ENCODE assay signal across 8 mouse cellular contexts in the genomic region with DNA sequence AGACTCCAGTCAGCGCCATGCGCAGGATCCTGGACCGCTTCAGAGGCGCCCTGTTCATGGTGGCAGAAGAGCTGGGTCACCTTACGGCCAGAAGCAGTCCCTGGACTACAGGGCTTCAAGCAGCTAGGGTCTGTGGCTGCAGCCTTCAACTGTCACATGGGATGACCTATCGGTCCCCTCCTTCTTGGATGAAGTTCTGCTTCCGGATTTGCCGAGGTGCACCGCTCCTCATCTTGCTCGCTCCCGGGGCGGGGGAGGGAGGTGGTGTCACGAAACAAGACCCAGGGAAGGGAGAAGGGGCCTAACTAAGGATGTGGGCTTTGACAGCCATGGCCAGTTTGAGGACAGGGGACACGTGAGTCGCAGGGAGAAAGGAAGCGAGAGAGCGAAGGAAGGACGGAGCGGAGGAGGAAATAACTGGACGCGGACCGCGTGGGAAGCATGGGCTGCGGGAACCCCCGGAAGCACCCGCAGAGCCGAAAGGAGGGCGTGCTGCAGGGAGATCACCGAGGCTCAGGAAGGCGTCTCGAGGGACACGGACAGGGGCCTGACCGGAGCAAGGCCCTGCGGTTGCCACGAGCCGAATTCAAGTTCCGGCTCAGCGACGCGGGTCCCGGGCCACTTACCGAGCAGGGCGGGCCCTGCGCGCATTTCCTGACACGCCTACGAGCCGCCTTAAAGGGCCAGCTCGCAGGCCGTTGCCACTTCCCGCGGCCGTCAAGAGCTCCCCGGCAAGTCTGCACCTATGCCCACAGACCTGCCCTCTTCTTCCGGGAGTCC. TPM values are rescaled to one million over a fixed set of nuclear protein-coding genes. Genes with fewer than 3 reads are reported as not detected.
DNase-seq lines count a peak whose midpoint lies in the region; ATAC-seq and TF ChIP-seq lines count a peak whose summit lies in the region.

No protein-coding gene starts in this region.

- H3K9me3 ChIP-seq in forebrain, embryonic 16.5 days (ENCODE audit: control insufficient read depth, low read length) = no peaks in the 10 kb centered on the region
- no peaks in the 10 kb centered on the region for H3K9me3 ChIP-seq in lung, embryonic 16.5 days (ENCODE audit: control insufficient read depth, low read length)

- intact Hi-C loops in heart, postnatal 36 days (cut with DNase I) = no loop called here

- DNase-seq in MEL-GATA-1-ER (ENCODE audit: extremely low read depth, low read depth) = peak; percentile 64
- peak; percentile 87 to 88 for DNase-seq in cerebellum, adult 18-20 months
- DNase-seq in heart, postnatal 36 days = peak; percentile 83 to 84
- DNase-seq in layer of hippocampus, adult 9-11 months = peak; percentile 82
- peak; percentile 74 for DNase-seq in ovary, adult 18-20 months (ENCODE audit: low spot score)
- peak; percentile 87 for DNase-seq in thymus, adult 2 months

- H3K27ac ChIP-seq in forebrain, embryonic 16.5 days (ENCODE audit: low read length) = no peak overlapping the region
- peak overlapping the region; percentile 36; the same call in 1 of the 2 replicates for H3K27ac ChIP-seq in lung, embryonic 16.5 days (ENCODE audit: low read length)
- H3K27ac ChIP-seq in thymus, adult 2 months (ENCODE audit: control insufficient read depth, insufficient read depth, low read length) = peak overlapping the region; percentile 43; the same call in 1 of the 2 replicates

- WGBS in forebrain, embryonic 16.5 days = under 1% methylated on average over 46 of the region's 55 CpGs
- under 1% methylated on average over 54 of the region's 55 CpGs for WGBS in lung, embryonic 16.5 days
- under 1% methylated on average over 55 of the region's 55 CpGs for WGBS in thymus, adult 2 months

- H3K4me2 ChIP-seq in forebrain, embryonic 16.5 days (ENCODE audit: low read length) = peak overlapping the region; percentile 74
- H3K4me2 ChIP-seq in lung, embryonic 16.5 days (ENCODE audit: low read depth, low read length) = peak overlapping the region; percentile 72

- H3K4me1 ChIP-seq in forebrain, embryonic 16.5 days (replicated peaks; ENCODE audit: control insufficient read depth, insufficient read depth, low read length) = peaks cover 36% of the 10 kb centered on the region
- peaks cover 20% of the 10 kb centered on the region for H3K4me1 ChIP-seq in lung, embryonic 16.5 days (replicated peaks; ENCODE audit: control insufficient read depth, insufficient read depth, low read length)
- H3K4me1 ChIP-seq in thymus, adult 2 months (replicated peaks; ENCODE audit: control insufficient read depth, insufficient read depth, low read length) = peaks cover 41% of the 10 kb centered on the region

- peaks cover 5% of the 10 kb centered on the region for H3K27me3 ChIP-seq in forebrain, embryonic 16.5 days (replicated peaks; ENCODE audit: control insufficient read depth, insufficient read depth, low read length)
- H3K27me3 ChIP-seq in lung, embryonic 16.5 days (ENCODE audit: control insufficient read depth, insufficient read depth, low read depth, low read length) = peaks cover 6% of the 10 kb centered on the region
- no peaks in the 10 kb centered on the region for H3K27me3 ChIP-seq in thymus, adult 2 months (ENCODE audit: control insufficient read depth, insufficient read depth, low read length)

- peak overlapping the region; percentile 71 for H3K4me3 ChIP-seq in forebrain, embryonic 16.5 days (replicated peaks; ENCODE audit: low read length)
- H3K4me3 ChIP-seq in lung, embryonic 16.5 days (ENCODE audit: low read length) = peak overlapping the region; percentile 85
- H3K4me3 ChIP-seq in thymus, adult 2 months (ENCODE audit: control insufficient read depth, insufficient read depth, low read length) = peak overlapping the region; percentile 71

- no peaks in the 10 kb centered on the region; the same call in 1 of the 2 replicates for H3K36me3 ChIP-seq in forebrain, embryonic 16.5 days (ENCODE audit: control insufficient read depth, insufficient read depth)
- peaks cover 1% of the 10 kb centered on the region; the same call in 1 of the 2 replicates for H3K36me3 ChIP-seq in lung, embryonic 16.5 days (ENCODE audit: control insufficient read depth, insufficient read depth, low read length)
- peaks cover 3% of the 10 kb centered on the region for H3K36me3 ChIP-seq in thymus, adult 2 months (ENCODE audit: control insufficient read depth, insufficient read depth, low read length)

- TF ChIP-seq POLR2A in thymus, adult 2 months (IDR thresholded peaks at IDR 0.05; ENCODE audit: control insufficient read depth, extremely low read depth, insufficient read depth, low read length, poor library complexity) = peak; percentile 87

- H3K9ac ChIP-seq in forebrain, embryonic 16.5 days (replicated peaks; ENCODE audit: low read depth, low read length) = peak overlapping the region; percentile 70
- H3K9ac ChIP-seq in lung, embryonic 16.5 days (ENCODE audit: low read length) = peak overlapping the region; percentile 79

- ATAC-seq in forebrain, embryonic 16.5 days = peak; percentile 91
- ATAC-seq in lung, embryonic 16.5 days (ENCODE audit: low read depth) = peak; percentile 87

- 0 out of 2 replicates have a peak, but pooled peaks have one; percentile 47 for TF ChIP-seq CTCF in thymus, adult 2 months (IDR thresholded peaks at IDR 0.05; ENCODE audit: borderline replicate concordance, control insufficient read depth, extremely low read depth, insufficient read depth, low read length, poor library complexity)

RNA-seq across cellular contexts. Expression of gene Slc35c1, which starts 1.0 kb away (rescaled TPM):
- polyA plus RNA-seq in forebrain, embryonic 16.5 days (2015; fragmentation: Nextera tagmentation; extraction: Ambion mirVana) = 10.6 and 12.7 TPM in 2 replicates
- 1 to 10 TPM; 5.8 to 7.5 TPM for total RNA-seq in heart, postnatal 36 days (2021)
- polyA plus RNA-seq in lung, embryonic 16.5 days (2015; fragmentation: Nextera tagmentation; extraction: Ambion mirVana) = 18.7 and 19.6 TPM in 2 replicates
- polyA plus RNA-seq in thymus, adult 2 months (2012; rRNA removed) = 144 and 156 TPM in 2 replicates

RNA-seq across cellular contexts. Expression of gene Cry2, which starts 25.5 kb away (rescaled TPM):
- polyA plus RNA-seq in forebrain, embryonic 16.5 days (2015; fragmentation: Nextera tagmentation; extraction: Ambion mirVana) = 40.1 and 46.8 TPM in 2 replicates
- 10 to 100 TPM; 21.8 to 33.4 TPM for total RNA-seq in heart, postnatal 36 days (2021)
- polyA plus RNA-seq in lung, embryonic 16.5 days (2015; fragmentation: Nextera tagmentation; extraction: Ambion mirVana) = 28.8 and 29.8 TPM in 2 replicates
- polyA plus RNA-seq in thymus, adult 2 months (2012; rRNA removed) = 16.2 and 19.6 TPM in 2 replicates

RNA-seq across cellular contexts. Expression of gene Mapk8ip1, which starts 58.3 kb away (rescaled TPM):
- polyA plus RNA-seq in forebrain, embryonic 16.5 days (2015; fragmentation: Nextera tagmentation; extraction: Ambion mirVana) = 101 TPM in 2 replicates
- 1 to 10 TPM; 4.6 to 4.8 TPM for total RNA-seq in heart, postnatal 36 days (2021)
- 8.9 and 11.0 TPM in 2 replicates for polyA plus RNA-seq in lung, embryonic 16.5 days (2015; fragmentation: Nextera tagmentation; extraction: Ambion mirVana)
- polyA plus RNA-seq in thymus, adult 2 months (2012; rRNA removed) = 10.6 and 11.4 TPM in 2 replicates
